Mouse (Mus musculus): Measurements from ENCODE around the gene Ddt.

Ddt gene

GRCm38 (mm10) chr10:75772795-75773664, at the start of gene Ddt:
Ddt (minus strand) TSS chr10:75773414.
- peak; percentile 89 for DNase-seq

DNA sequence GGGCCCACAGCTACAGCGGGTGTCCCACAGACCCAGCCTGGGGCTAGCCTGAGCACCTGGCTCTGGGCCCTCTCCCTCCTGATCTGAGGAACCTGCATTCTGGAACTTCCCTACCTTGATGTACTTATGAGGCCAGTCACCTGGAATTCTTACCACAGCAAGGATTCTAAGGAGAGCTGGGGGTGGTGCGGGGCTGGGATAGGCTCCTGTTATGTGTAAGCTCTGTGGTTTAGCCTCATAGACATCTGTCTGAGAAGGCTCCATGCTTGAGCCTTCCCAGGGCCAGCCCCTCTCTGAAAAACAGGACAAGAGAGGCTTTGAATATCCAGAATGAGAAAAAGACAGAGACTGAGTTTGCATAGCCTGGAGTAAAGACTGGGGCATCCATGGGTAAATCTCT, 49.2 kb upstream of the Ddt start, which contains the start of gene Gstt4:
Gene Gstt4 (minus strand): TSS at position 101 of the 400 bp plus-strand sequence.
- no peak for DNase-seq

DNA sequence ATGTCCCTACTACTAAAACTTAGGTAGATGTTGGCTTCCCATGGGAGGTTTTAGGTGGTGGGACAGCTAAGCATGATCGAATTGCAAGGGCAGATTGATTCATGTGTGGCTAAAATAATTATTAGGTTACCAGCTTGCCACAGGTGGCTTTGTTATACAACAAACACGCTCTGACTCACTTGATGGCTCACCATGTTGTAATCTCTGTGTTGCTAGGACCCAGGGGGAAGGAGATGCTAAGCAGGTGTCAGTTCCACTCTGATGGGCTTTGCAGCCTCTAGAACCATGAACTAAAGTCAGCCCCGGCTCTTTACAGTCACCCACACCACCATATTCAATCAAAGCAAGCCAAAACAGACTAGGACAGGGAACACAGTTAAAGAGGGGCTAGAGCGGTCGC, 46.7 kb upstream of the Ddt start:
- no peak for DNase-seq

DNA sequence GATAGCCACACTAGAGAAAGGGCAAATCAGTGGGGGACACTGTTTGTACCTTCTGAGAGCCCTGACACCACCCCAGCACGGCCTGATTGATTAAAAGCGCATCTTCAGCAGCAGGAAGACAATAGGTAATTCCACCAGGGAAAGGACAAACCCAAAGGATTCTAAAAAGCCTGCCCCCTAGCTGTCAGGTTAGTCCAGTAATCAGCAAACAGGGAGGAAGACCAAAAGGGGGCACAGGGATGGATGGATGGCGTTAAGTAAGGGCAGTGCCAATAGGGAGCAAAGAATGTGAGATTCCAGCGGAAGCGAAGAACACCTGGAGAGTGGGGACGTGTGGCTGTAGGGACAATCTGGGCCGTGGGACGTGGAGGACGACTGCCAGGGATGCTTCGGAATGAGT, 45.4 kb upstream of the Ddt start:
- DNase-seq: no peak

DNA sequence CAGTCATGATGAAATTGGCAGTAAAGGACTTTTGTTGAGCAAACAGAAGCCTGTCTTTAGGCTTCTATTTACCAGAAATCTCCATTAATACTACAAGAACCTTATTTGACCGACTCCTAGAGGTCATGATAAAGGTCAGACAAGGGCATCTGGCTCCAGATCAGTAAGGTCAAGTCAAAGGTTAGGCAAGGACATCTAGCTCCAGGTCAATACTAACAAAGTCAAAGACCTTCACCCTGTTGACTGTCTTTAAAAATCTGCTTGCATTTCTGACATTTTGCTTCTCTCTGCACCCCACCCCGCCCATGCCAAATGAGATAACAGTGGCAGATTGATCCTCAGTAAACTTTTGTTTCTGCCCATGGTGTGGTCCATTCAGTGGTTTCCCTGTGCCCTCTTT, 31.0 kb upstream of the Ddt start:
- no peak for DNase-seq

GRCm38 (mm10) chr10:75798176-75798696, 25.0 kb upstream of the Ddt start, which contains the start of gene Gstt1:
Gstt1 (minus strand) TSS chr10:75798584.
- peak; percentile 81 for DNase-seq

- peak; percentile 69 for DNase-seq
These were observed 24.5 kb upstream of the Ddt start for GRCm38 (mm10) chr10:75797619-75798175.

GRCm38 (mm10) chr10:75796731-75797516, 23.7 kb upstream of the Ddt start:
- peak; percentile 37 for DNase-seq

- peak; percentile 71 for DNase-seq
These were observed 21.7 kb upstream of the Ddt start for GRCm38 (mm10) chr10:75794880-75795279.

DNA sequence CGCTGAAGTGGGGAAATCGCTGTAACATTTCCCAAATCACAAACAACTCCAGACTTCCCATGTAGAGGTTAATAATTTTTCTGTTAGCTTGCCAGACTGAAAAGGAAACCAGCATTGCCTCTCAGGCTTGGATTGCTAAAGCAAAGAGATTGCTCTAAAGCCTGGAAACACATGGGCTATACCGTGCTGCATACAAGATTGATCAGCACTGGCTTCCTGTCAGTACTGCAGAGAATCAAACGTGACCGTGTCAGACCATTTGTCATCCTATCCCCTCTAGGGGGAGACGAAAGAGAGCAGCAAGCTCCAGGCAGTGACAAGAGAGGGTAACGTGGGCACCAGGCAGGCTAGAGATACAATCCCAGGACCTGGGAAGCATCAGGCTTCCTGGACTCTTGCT, 17.6 kb upstream of the Ddt start:
- DNase-seq: no peak

- DNase-seq: peak; percentile 71
These were observed 16.6 kb upstream of the Ddt start for GRCm38 (mm10) chr10:75789841-75790240.

DNA sequence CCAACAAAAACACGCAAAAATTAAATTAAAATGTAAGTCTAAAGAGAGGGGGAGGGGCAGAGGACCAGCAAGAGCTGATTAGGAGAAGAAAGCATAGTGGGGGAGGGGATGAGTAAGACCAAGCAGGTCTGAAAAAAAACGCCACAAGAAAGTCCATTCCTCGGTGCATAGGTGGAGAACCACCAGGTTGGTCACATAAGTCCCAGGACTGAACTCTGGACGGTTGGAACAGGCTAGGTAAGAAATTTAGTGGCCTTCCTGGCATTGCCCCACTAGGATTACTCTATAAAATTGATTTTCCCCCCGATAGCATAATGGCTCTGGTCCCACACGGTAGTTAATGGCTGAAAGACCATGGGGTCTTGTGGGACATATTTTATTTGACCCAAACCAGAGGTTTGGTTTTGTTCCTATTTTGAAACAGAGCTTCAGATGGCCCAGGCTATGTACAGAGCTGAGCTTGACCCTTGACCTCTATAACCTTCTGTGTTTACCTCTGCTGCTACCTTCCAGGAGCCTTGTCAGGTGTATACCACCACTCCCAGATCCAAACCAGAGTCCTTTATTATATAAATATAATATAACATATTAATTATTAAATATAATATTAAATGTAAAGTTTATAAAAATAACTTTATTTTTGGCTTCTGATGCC, 16.0 kb upstream of the Ddt start:
- DNase-seq: no peak

GRCm38 (mm10) chr10:75788277-75788676, 15.1 kb upstream of the Ddt start:
- no peak for DNase-seq

GRCm38 (mm10) chr10:75785442-75785841, 12.2 kb upstream of the Ddt start:
- DNase-seq: no peak

GRCm38 (mm10) chr10:75780769-75781578, 7.8 kb upstream of the Ddt start, which contains the start of the genes Gm20441 and Gstt3:
Gm20441 (minus strand) TSS chr10:75780954.
Gstt3 (minus strand) TSS chr10:75781414.
- DNase-seq: peak; percentile 88

DNA sequence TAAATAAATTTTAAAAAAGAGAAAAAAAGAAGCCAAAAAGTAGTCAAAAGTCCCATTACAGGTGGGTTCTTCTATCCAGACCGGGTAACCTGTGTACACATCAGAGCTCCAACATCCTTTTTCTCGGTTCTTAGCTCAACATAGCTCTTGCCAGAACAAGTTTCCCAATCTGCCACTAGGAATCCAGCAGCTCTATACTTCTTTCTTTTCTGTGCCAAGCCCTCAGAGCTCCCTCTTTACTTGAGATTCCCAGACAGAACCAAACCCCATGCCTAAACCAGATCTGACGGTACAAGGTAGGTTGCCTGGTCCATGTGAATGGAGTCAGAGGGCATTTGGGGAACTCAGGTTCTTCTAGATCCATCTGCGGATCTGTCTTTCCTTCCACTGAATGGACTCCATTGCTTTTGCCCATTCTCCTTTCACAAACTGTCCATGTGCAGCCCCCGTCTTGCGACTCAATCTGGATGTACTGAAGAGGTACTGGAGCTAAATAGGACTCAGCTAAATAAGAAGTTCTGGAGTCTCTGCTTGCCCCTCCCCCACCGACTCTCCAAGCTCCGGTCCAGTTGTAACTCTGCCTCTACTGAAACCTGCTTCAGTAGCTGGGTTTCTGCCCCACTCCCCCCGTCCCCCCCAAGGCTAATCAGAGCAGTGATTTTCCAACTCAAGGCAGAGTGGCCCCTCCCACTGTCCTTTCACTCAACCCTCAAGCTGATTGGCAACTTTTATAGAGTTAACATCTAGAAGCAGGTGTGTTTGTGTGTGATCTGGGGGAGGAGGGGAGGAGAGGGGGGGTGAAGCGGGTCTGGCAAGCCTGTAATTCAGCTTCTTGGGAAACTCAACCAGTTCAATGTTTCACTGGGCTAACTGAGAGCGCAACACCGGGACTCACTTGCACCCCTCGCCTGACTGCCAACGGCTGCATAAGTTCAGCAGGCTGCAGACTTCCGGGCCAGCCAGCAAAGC, 6.3 kb upstream of the Ddt start:
- DNase-seq: peak; percentile 63

DNA sequence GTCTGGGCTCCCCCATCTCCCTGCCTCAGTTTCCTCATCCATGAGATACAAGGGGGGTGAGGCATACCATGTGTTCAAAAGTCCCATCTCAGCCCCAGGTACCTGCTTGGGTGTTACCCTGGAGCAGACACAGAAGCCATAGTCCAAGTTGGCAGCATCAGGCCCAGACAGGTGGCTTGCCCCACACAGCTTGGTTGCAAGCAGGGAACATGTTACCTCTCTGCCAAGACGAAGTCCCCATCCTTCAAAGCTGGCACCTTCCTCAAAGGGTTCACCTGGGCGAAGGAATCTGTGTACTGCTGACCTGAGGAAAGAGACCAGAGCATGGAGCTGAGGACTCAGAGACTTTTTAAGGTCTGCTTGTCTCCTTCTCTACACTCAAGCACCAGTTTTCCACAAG, 4.7 kb upstream of the Ddt start:
- DNase-seq: no peak

DNA sequence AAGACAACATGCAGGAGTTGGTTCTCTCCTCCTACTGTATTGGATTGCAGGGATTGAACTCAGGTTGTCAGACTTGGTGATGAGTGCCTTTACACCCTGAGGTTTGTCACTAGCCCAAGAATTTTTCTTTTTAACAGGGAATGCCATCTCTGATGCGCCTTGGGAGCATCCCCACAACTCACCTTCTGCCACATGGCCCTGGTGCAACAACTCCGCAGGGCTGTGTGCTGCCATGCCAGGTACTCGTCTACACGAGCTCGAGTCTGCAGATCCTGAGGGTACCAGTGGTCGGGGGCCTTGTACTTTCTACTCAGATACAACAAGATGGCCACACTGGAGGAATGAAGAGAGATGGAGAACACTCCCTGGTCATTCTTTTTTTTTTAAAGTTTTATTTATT, 3.3 kb upstream of the Ddt start:
- no peak for DNase-seq

DNA sequence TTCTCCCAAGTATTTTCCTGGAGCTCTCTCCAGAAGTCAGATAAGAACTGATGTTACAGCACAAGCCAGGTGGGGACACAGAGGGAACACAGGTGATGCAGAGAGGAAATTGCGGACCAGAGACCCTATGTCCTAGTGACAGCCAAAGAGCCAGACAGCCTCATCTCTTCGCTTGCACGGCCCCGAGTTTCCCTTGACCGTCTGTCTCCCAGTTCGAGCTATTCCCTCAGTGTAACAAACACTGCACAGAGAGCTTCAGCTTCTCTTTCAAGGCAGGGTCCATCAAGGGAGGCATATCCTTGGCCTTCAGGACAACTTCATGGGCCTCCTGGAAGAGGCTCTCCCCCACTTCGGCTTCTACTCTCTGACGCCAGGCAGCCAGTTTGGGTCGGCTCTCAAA, 1.4 kb upstream of the Ddt start:
- no peak for DNase-seq

GRCm38 (mm10) chr10:75774102-75774501, 888 bp upstream of the Ddt start:
- no peak for DNase-seq
